Mouse (Mus musculus): ENCODE measurements around the gene Lap3.

DNA sequence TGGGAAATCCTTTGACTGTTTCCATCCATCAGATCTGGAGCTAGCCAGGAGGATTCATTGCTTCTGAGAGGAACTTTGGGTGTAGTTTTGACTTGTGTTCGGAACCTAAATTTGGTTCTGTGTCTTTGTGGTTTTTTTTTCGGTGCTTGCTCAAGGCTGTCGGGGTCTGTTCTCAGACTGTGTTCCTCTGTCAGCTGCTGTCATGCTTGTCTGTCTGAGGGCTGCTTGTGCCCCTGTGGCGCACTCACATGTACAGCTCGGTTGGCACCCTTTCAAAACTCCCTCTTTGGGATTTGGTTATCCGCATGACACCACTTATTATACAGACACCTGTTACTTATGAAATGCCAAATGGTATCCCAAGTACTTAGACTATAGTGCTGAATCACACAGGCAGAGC, 28.4 kb downstream of the Lap3 start:
- TF ChIP-seq CTCF (IDR thresholded peaks at IDR 0.05; ENCODE audit: borderline replicate concordance, insufficient read depth, low read length), result no peak
- no peak for TF ChIP-seq POLR2A (IDR thresholded peaks at IDR 0.05; ENCODE audit: low read depth, low read length)
